ENCODE assay signal across 16 mouse cellular contexts in genomic region chr12:13668485-13669022, GRCm38 (mm10).
"Had no signal": no experiment of that assay in that cellular context is flagged by ENCODE, and none has a peak within 500 bp of the region (broad histone marks: within the 10 kb centered on the region; RNA-seq: fewer than 3 reads in every experiment).

No protein-coding gene starts in this region.

- ATAC-seq: midbrain, embryonic 16.5 days had no signal

- H3K36me3 ChIP-seq: limb, embryonic 15.5 days; midbrain, embryonic 10.5 days; midbrain, embryonic 12.5 days; neural tube, embryonic 13.5 days; neural tube, embryonic 15.5 days; stomach, embryonic 15.5 days had no signal

- DNase-seq: lung, embryonic 14.5 days; lung, postnatal 10 days; lung, postnatal 4 days; midbrain, embryonic 14.5 days; right cerebral cortex, postnatal 14 days; thymus, adult 2 months; thymus, postnatal 25 days; thymus, postnatal 4 days had no signal

- H3K4me1 ChIP-seq: limb, embryonic 15.5 days; midbrain, embryonic 10.5 days; midbrain, embryonic 12.5 days; neural tube, embryonic 13.5 days; neural tube, embryonic 15.5 days; stomach, embryonic 15.5 days had no signal

- H3K4me3 ChIP-seq: limb, embryonic 15.5 days; midbrain, embryonic 10.5 days; midbrain, embryonic 12.5 days; neural tube, embryonic 13.5 days; neural tube, embryonic 15.5 days; stomach, embryonic 15.5 days had no signal

- H3K27me3 ChIP-seq: limb, embryonic 15.5 days; midbrain, embryonic 12.5 days; neural tube, embryonic 13.5 days; neural tube, embryonic 15.5 days; stomach, embryonic 15.5 days had no signal

- H3K9ac ChIP-seq: limb, embryonic 15.5 days; lung, embryonic 14.5 days; midbrain, embryonic 12.5 days; neural tube, embryonic 13.5 days; neural tube, embryonic 15.5 days; stomach, embryonic 15.5 days had no signal

- H3K4me2 ChIP-seq: limb, embryonic 15.5 days; lung, embryonic 14.5 days; midbrain, embryonic 12.5 days; neural tube, embryonic 13.5 days; neural tube, embryonic 15.5 days; stomach, embryonic 15.5 days had no signal

- H3K9me3 ChIP-seq: limb, embryonic 15.5 days; midbrain, embryonic 10.5 days; midbrain, embryonic 12.5 days; neural tube, embryonic 13.5 days; neural tube, embryonic 15.5 days; stomach, embryonic 15.5 days had no signal

- H3K27ac ChIP-seq: limb, embryonic 15.5 days; midbrain, embryonic 10.5 days; midbrain, embryonic 12.5 days; neural tube, embryonic 13.5 days; neural tube, embryonic 15.5 days; stomach, embryonic 15.5 days; stomach, postnatal 0 days had no signal
